Mouse (Mus musculus) liver, embryonic 11.5 days (tissue): Measurements from ENCODE around the gene Il12rb1. TPM values are rescaled to one million over a fixed set of nuclear protein-coding genes. Genes with fewer than 3 reads are reported as not detected.

Experiments
- ATAC-seq: fragments of 200-750 bp; cut with Nextera tagmentation; replicated peaks from 2 replicates; pipeline ENCODE4 v1.8.0; 2017; ENCODE audit warnings: moderate number of reproducible peaks, mild to moderate bottlenecking, moderate TSS enrichment, moderate library complexity; ENCODE audit not compliant: low FRiP score
- DNase-seq: peaks from one replicate; pipeline ENCODE4 v3.0.0-alpha.2; 2017; ENCODE audit warnings: low spot score
- H3K27ac ChIP-seq: fragments of 300-500 bp; sonication (generic); 2 replicates; pipeline ENCODE4 v1.5.1; 2014; ENCODE audit warnings: mild to moderate bottlenecking, low read depth, low read length, control low read depth
- H3K27me3 ChIP-seq: fragments of 300-500 bp; sonication (generic); replicated peaks from 2 replicates; pipeline ENCODE4 v1.6.1; 2014; ENCODE audit warnings: low read length, mixed read lengths; ENCODE audit not compliant: control insufficient read depth, insufficient read depth
- H3K36me3 ChIP-seq: fragments of 300-500 bp; sonication (generic); 2 replicates; pipeline ENCODE4 v1.6.1; 2014; ENCODE audit warnings: mild to moderate bottlenecking, low read length, moderate library complexity, mixed read lengths; ENCODE audit not compliant: control insufficient read depth, insufficient read depth
- H3K4me1 ChIP-seq: fragments of 300-500 bp; sonication (generic); replicated peaks from 2 replicates; pipeline ENCODE4 v1.6.1; 2014; ENCODE audit warnings: low read length, mixed read lengths; ENCODE audit not compliant: control insufficient read depth, insufficient read depth
- H3K4me2 ChIP-seq: fragments of 300-500 bp; sonication (generic); 2 replicates; pipeline ENCODE4 v1.6.1; 2014; ENCODE audit warnings: mild to moderate bottlenecking, control low read depth, moderate library complexity
- H3K4me3 ChIP-seq: fragments of 300-500 bp; sonication (generic); 2 replicates; pipeline ENCODE4 v1.5.1; 2014; ENCODE audit warnings: low read depth, low read length, control low read depth
- H3K9ac ChIP-seq: fragments of 300-500 bp; sonication (generic); 2 replicates; pipeline ENCODE4 v1.6.1; 2014; ENCODE audit warnings: low read depth, low read length, control low read depth
- H3K9me3 ChIP-seq: fragments of 300-500 bp; sonication (generic); 2 replicates; pipeline ENCODE4 v1.6.1; 2016; ENCODE audit warnings: low read length, inconsistent platforms, mixed read lengths; ENCODE audit not compliant: control insufficient read depth
- WGBS: fragments of 180-500 bp; shearing (Covaris S2); extraction: QIAGEN DNeasy Blood & Tissue Kit; methylation state at CpG from one replicate; pipeline ENCODE4 v1.1.7; 2014; 5-methylcytosine and 5-hydroxymethylcytosine counted together
- polyA plus RNA-seq: library from polyadenylated mRNA; unstranded; fragments of >200 nt; fragmentation: Nextera tagmentation; extraction: Ambion mirVana; gene quantifications from 2 replicates; pipeline ENCODE4 v1.2.1, GENCODE M21; 2014

The Il12rb1 gene
- polyA plus RNA-seq, 1 experiment from 2014 or later: 0.10 TPM

DNA sequence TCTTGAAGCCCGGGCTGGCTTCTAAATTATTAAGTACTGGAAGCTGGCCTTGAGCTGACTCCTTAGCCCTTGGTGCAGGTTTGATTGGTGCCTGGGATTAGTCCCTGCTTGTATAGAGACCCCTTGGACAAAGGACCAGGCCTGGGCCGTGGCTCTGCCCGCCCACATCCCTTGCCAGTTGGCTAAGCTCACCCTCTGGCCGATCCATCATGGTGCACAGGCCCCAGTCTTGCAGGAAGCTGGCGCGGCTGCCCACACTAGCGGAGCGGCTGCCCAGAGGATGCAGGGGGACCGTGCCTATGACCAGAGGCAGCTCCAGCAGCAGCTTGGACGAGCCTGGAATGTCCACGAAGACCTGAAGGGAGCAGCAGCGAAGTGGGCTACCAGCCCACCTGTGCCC lies 28.4 kb downstream of the Il12rb1 start:
- DNase-seq: no peak
- peaks cover 54% of the 10 kb centered on the region for H3K4me1 ChIP-seq
- H3K4me3 ChIP-seq: 0 out of 2 replicates have a peak overlapping the region, but pooled peaks have one; percentile 5
- 89% methylated on average over 12 of the region's 12 CpGs for WGBS
- peak overlapping the region; percentile 43 for H3K4me2 ChIP-seq
- 0 out of 2 replicates have a peak overlapping the region, but pooled peaks have one; percentile 36 for H3K9ac ChIP-seq
- H3K27ac ChIP-seq: peak overlapping the region; percentile 62
- ATAC-seq: no peak
- peaks cover 3% of the 10 kb centered on the region; the same call in 1 of the 2 replicates for H3K36me3 ChIP-seq
- H3K9me3 ChIP-seq: no peaks in the 10 kb centered on the region
- H3K27me3 ChIP-seq: no peaks in the 10 kb centered on the region

DNA sequence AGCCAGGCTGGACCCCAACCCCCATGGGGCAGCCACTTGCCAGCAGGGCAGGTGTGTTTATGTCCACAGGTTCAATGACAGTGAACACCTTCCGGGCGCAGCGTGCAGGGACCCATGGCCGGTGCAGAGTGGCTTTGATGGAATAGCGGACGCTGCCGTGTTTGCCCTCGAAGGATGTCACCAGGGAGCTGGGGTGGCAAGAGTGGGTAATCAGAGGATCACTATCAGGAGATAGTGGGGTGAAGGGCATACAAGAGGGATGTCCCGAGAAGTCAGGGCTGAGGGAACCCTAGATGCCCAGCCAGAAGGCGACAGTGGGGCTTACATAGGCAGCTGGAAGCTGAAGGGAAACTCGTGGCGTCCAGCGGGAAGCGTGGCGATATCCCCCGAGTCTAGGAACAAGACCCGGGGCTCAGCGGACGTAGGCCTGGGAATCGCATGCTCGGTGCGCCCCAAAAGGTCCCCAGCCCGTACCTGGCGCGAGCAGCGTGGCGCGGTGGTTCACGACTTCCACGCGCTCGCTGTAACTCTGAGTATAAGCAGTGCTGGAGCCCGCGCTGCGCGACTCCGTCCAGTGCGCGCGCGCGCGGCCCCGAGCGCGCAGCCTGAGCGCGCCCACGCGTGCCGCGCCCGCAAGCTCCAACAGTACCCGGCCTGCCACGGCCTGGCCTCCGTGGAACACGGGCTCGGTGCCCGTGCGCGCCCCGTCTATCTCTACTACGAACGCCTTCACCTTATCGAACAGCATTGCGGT lies 30.6 kb downstream of the Il12rb1 start:
- Histone ChIP-seq H3K27me3 (no peaks in the 10 kb centered on the region), H3K9me3 (no peaks in the 10 kb centered on the region), H3K36me3 (peaks cover 3% of the 10 kb centered on the region; the same call in 1 of the 2 replicates), H3K27ac (peak overlapping the region; percentile 97), H3K4me2 (peak overlapping the region; percentile 90), H3K4me3 (peak overlapping the region; percentile 80), H3K4me1 (peaks cover 57% of the 10 kb centered on the region), H3K9ac (peak overlapping the region; percentile 87)
- WGBS: 3% methylated on average over 66 of the region's 66 CpGs
- peak; percentile 67 for DNase-seq
- ATAC-seq: peak; percentile 30

DNA sequence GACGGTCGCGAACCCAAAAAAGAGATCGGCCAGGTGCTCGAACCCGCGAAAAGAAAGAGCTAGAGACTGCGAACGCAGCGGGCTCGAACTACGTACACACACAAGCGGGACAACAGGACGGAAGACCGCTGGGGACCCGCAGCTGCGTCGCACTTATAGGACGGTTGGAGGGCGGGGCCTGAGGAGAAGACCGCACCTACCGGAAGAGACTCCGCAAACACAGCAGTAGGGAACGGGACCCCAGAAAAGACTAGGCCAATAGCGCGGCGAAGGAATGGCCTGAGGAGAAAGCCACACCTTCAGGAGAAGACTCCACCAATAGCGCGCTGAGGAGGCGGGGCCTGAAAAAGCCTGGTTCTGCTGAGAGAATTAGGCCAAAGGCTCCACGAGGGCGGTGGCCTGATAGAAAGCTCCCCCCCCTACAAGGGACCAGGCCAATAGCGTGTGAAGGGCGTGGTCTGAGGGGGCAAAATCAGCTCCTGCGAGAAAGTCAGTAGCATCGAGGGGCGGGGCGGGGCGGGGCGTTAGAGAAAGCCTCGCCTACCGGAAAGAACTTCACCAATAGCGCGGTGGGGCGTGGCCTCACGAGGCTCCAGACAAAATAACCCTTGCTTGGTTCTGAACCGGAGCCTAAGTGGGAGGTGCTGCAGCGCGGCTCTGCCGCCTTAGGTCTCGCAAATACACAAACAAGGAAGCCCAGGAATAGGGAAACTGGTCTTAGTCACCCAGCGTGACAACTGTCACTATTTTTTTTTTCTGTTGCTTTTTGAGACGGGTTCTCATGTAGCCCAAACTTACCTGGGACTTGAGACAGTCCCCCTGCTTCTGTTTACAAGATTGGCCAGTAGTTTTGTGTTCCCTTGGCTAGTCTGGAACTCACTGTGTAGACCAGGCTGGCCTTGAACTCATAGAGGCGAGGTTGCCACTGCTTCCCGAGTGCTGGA lies 31.4 kb downstream of the Il12rb1 start, which contains the start of gene Arrdc2:
Gene Arrdc2 (minus strand): TSS at position 313 of the 944 bp plus-strand sequence.
- peaks cover 58% of the 10 kb centered on the region for H3K4me1 ChIP-seq
- ATAC-seq: peak; percentile 89

GRCm38 (mm10) chr8:70840590-70840989 lies 32.3 kb downstream of the Il12rb1 start:
- Histone ChIP-seq H3K4me3 (no peak overlapping the region), H3K27me3 (no peaks in the 10 kb centered on the region), H3K4me2 (peak overlapping the region; percentile 61), H3K36me3 (peaks cover 3% of the 10 kb centered on the region; the same call in 1 of the 2 replicates), H3K9me3 (no peaks in the 10 kb centered on the region), H3K4me1 (peaks cover 50% of the 10 kb centered on the region), H3K27ac (peak overlapping the region; percentile 97), H3K9ac (peak overlapping the region; percentile 59)
- DNase-seq: no peak
- WGBS: 48% methylated on average over 10 of the region's 10 CpGs
- ATAC-seq: no peak

More for the DNA sequence above, 31.4 kb downstream of the Il12rb1 start, which contains the start of gene Arrdc2:
- peak; percentile 97 for DNase-seq
- Histone ChIP-seq H3K36me3 (peaks cover 3% of the 10 kb centered on the region; the same call in 1 of the 2 replicates), H3K27ac (peak within 1 kb of the TSS; percentile 97), H3K4me2 (peak within 1 kb of the TSS; percentile 90), H3K4me3 (peak within 1 kb of the TSS; percentile 80), H3K27me3 (no peaks in the 10 kb centered on the region), H3K9ac (peak within 1 kb of the TSS; percentile 87), H3K9me3 (no peaks in the 10 kb centered on the region)
- 2% methylated on average over 55 of the region's 55 CpGs for WGBS

DNA sequence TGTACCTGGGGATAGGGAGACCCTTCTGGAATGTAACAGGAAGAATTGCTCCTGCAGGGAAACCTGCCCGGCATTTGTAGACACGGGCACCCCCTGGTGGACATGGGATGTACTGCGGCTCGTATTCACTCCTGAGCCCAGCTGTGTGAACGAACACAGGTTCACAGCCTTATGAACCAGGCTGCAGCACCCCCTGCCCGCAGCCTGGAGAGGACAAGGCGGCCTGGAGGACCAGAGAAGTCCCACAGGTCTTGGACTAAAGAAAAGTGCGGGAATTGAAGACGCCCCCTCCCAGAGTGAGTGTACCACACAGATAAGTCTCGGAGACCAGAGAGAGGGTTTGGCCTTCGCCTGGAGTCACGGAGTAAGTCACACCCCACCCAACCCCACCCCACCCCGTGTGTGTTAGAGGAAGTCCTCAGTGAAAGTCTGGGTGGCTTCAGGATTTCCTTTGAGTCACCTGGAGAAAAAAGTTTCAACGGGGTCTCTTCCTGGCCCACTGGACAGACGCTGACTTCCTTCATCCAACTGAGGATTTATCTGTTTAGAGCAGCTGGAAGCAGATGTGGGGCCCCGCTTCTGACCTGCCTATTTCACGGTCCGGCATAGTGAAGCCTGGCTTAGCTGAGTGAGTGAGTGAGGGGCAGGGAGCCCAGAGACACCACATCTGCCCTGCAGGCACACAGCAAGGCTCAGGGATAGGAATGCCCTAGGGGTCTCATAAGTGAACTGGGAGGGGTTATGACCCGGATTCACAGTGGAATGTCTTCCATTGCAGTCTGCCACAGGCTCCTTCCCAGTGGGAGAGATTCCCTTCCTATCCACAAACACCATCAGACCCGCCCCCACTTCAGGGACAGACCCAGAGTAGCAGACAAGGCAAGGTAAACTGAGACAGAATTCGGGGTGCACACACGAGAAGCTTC lies 33.2 kb downstream of the Il12rb1 start:
- ATAC-seq (peak; percentile 44), DNase-seq (peak; percentile 91)
- Histone ChIP-seq H3K4me3 (peak overlapping the region; percentile 36), H3K4me1 (peaks cover 42% of the 10 kb centered on the region), H3K9me3 (no peaks in the 10 kb centered on the region), H3K9ac (peak overlapping the region; percentile 59), H3K4me2 (peak overlapping the region; percentile 61), H3K27ac (peak overlapping the region; percentile 97), H3K27me3 (no peaks in the 10 kb centered on the region), H3K36me3 (0 out of 2 replicates have a peak, but pooled peaks cover 3% of the 10 kb centered on the region)
- WGBS: 26% methylated on average over 22 of the region's 22 CpGs

GRCm38 (mm10) chr8:70842484-70842883 lies 34.2 kb downstream of the Il12rb1 start:
- H3K27me3 ChIP-seq: no peaks in the 10 kb centered on the region
- H3K4me3 ChIP-seq: peak overlapping the region; percentile 18; the same call in 1 of the 2 replicates
- WGBS: 68% methylated on average over 25 of the region's 25 CpGs
- DNase-seq (no peak), ATAC-seq (no peak)
- H3K9me3 ChIP-seq: no peaks in the 10 kb centered on the region
- H3K4me1 ChIP-seq: peaks cover 35% of the 10 kb centered on the region
- H3K9ac ChIP-seq: peak overlapping the region; percentile 59
- H3K27ac ChIP-seq: peak overlapping the region; percentile 97
- peak overlapping the region; percentile 61 for H3K4me2 ChIP-seq
- H3K36me3 ChIP-seq: no peaks in the 10 kb centered on the region

DNA sequence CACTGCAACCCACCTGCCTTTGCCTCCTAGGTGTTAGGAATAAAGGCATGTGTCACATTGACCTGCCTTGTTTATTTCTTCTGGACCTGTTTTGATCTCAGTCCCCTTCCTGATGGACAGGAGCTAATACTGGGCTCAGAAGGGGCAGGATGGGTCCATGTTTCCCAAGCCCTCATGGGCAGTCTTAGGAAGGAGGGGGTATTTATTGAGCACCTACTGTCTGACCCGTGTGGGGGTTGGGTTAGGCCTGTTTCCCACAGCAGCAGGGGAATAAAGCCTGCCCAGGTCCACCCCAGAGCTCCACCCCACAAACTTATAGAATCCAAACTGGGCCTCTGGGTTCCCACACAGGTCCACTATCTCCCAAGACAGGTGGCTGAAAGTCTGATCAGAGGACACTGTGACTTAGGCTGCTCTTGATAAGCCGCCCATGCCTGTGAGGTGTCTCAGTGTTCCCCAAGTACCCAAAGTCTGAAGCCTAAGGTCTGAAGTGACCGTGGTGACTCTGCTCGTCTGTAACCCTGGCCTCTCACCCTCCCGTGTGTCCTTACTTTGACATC lies 35.0 kb downstream of the Il12rb1 start:
- H3K27me3 ChIP-seq: 0 out of 2 replicates have a peak, but pooled peaks cover 4% of the 10 kb centered on the region
- peaks cover 35% of the 10 kb centered on the region for H3K4me1 ChIP-seq
- H3K27ac ChIP-seq: peak overlapping the region; percentile 97
- H3K4me3 ChIP-seq: 0 out of 2 replicates have a peak overlapping the region, but pooled peaks have one; percentile 13
- ATAC-seq: peak; percentile 58
- no peaks in the 10 kb centered on the region for H3K9me3 ChIP-seq
- 47% methylated on average over 5 of the region's 5 CpGs for WGBS
- H3K4me2 ChIP-seq: peak overlapping the region; percentile 61
- H3K36me3 ChIP-seq: no peaks in the 10 kb centered on the region
- DNase-seq: no peak
- peak overlapping the region; percentile 51; the same call in 1 of the 2 replicates for H3K9ac ChIP-seq
